Mouse (Mus musculus): ENCODE results near the gene Ulk2.

Ulk2 gene

GRCm38 (mm10) chr11:61760518-61760917 is 94.4 kb downstream of the Ulk2 start:
- DNase-seq: no peak

GRCm38 (mm10) chr11:61757151-61757550 is 97.7 kb downstream of the Ulk2 start:
- DNase-seq: no peak

- peak in 1 of 2 experiments; percentile 24 for DNase-seq
Measured at GRCm38 (mm10) chr11:61751612-61752011, 103.3 kb downstream of the Ulk2 start.

GRCm38 (mm10) chr11:61747161-61747560 is 107.7 kb downstream of the Ulk2 start:
- DNase-seq: peak in 1 of 2 experiments; percentile 24

- DNase-seq: no peak
Measured at GRCm38 (mm10) chr11:61745781-61746180, 109.1 kb downstream of the Ulk2 start.

GRCm38 (mm10) chr11:61744460-61744859 is 110.4 kb downstream of the Ulk2 start:
- DNase-seq: no peak

GRCm38 (mm10) chr11:61743768-61744167 is 111.1 kb downstream of the Ulk2 start:
- no peak for DNase-seq

- no peak for DNase-seq
Measured at GRCm38 (mm10) chr11:61740500-61740899, 114.4 kb downstream of the Ulk2 start.

GRCm38 (mm10) chr11:61737290-61737689 is 117.6 kb downstream of the Ulk2 start:
- DNase-seq: no peak

GRCm38 (mm10) chr11:61732672-61733071 is 122.2 kb downstream of the Ulk2 start:
- no peak for DNase-seq

GRCm38 (mm10) chr11:61728037-61728436 is 126.8 kb downstream of the Ulk2 start:
- peak; percentile 62 to 73 for DNase-seq

Measured in kidney, postnatal 25 days (tissue).